Mouse (Mus musculus) heart, postnatal 0 days (tissue): ENCODE data around the gene Entpd5. TPM values are rescaled to one million over a fixed set of nuclear protein-coding genes. Genes with fewer than 3 reads are reported as not detected.
A peak's percentile ranks its signal among the peaks of the same experiment; 100 is the strongest.

ENCODE experiments used
- ATAC-seq: fragments of 200-750 bp; cut with Nextera tagmentation; 2 replicates; pipeline ENCODE4 v1.8.0; 2017; ENCODE audit warnings: low read depth, moderate number of reproducible peaks, moderate library complexity; ENCODE audit not compliant: insufficient read depth
- DNase-seq: peaks from one replicate; pipeline ENCODE4 v3.0.0-alpha.2; 2016; ENCODE audit warnings: low spot score
- H3K27ac ChIP-seq: fragments of 300-500 bp; sonication (generic); 2 replicates; pipeline ENCODE4 v1.5.1; 2014; ENCODE audit warnings: low read depth, mild to moderate bottlenecking
- H3K27me3 ChIP-seq: fragments of 300-500 bp; sonication (generic); 2 replicates; pipeline ENCODE4 v1.6.1; 2014; ENCODE audit warnings: low read length, mixed read lengths; ENCODE audit not compliant: control insufficient read depth, insufficient read depth
- H3K36me3 ChIP-seq: fragments of 300-500 bp; sonication (generic); replicated peaks from 2 replicates; pipeline ENCODE4 v1.6.1; 2014; ENCODE audit warnings: low read length, mixed read lengths; ENCODE audit not compliant: control insufficient read depth, insufficient read depth
- H3K4me1 ChIP-seq: fragments of 300-500 bp; sonication (generic); 2 replicates; pipeline ENCODE4 v1.6.1; 2014; ENCODE audit warnings: antibody characterized with exemption; ENCODE audit not compliant: control insufficient read depth, insufficient read depth
- H3K4me2 ChIP-seq: fragments of 300-500 bp; sonication (generic); 2 replicates; pipeline ENCODE4 v1.6.1; 2014; ENCODE audit warnings: low read depth, mild to moderate bottlenecking, low read length, moderate library complexity
- H3K4me3 ChIP-seq: fragments of 300-500 bp; sonication (generic); 2 replicates; pipeline ENCODE4 v1.5.1; 2014; ENCODE audit warnings: low read depth, low read length
- H3K9ac ChIP-seq: fragments of 300-500 bp; sonication (generic); replicated peaks from 2 replicates; pipeline ENCODE4 v1.6.1; 2014; ENCODE audit warnings: low read depth, low read length, mixed read lengths
- H3K9me3 ChIP-seq: fragments of 300-500 bp; sonication (generic); replicated peaks from 2 replicates; pipeline ENCODE4 v1.6.1; 2016; ENCODE audit warnings: low read length; ENCODE audit not compliant: control insufficient read depth
- CTCF ChIP-seq: IDR thresholded peaks from 2 replicates; pipeline ENCODE4 v1.5.1; 2016; ENCODE audit warnings: antibody characterized with exemption, control low read depth, low read depth
- EP300 ChIP-seq: IDR thresholded peaks from 2 replicates; pipeline ENCODE4 v1.6.1; 2016; ENCODE audit warnings: antibody characterized with exemption, low read depth
- WGBS: fragments of 180-500 bp; shearing (Covaris S2); extraction: QIAGEN DNeasy Blood & Tissue Kit; methylation state at CpG from one replicate; pipeline ENCODE4 v1.1.7; 2014; 5-methylcytosine and 5-hydroxymethylcytosine counted together
- polyA plus RNA-seq: library from polyadenylated mRNA; unstranded; fragments of >200 nt; fragmentation: Nextera tagmentation; extraction: Ambion mirVana; gene quantifications from 2 replicates; pipeline ENCODE4 v1.2.1, GENCODE M21; 2015
- total RNA-seq: library from RNA; depleted of rRNA; stranded (reverse); fragments of >200 nt; gene quantifications from 2 replicates; pipeline ENCODE4 v1.2.3, GENCODE M21; 2014; ENCODE audit warnings: low replicate concordance

Gene Entpd5
- total and polyA plus RNA-seq, 2 experiments from 2014 or later, result 37.5 to 59.8 TPM

DNA sequence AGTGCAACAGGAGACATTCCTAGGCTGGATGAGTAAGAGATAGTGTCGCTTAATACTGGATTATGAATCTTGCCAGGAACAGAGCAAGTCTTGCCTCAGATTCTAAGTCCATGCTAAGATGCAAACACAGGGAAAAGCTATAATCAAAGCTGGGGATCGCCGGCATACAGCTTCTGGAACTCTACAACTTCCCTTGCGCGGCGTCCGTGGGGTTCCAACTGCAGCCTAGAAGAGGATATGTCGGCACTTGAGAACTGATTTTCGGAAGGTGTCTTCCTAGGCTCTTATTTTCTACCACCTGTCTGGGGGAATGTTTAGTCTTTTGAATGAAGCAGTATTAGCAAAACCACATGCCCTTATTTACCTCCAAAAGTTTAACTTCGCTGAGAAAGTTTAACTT lies 41.1 kb upstream of the Entpd5 start:
- no peaks in the 10 kb centered on the region for H3K9me3 ChIP-seq
- H3K4me2 ChIP-seq, result peak overlapping the region; percentile 72
- TF ChIP-seq CTCF (no peak), EP300 (no peak)
- H3K27ac ChIP-seq, result peak overlapping the region; percentile 96
- peaks cover 21% of the 10 kb centered on the region for H3K4me1 ChIP-seq
- H3K27me3 ChIP-seq, result no peaks in the 10 kb centered on the region
- H3K9ac ChIP-seq, result peak overlapping the region; percentile 72
- DNase-seq, result no peak
- H3K4me3 ChIP-seq, result peak overlapping the region; percentile 65
- no peaks in the 10 kb centered on the region for H3K36me3 ChIP-seq
- no peak for ATAC-seq
- 48% methylated on average over 10 of the region's 10 CpGs for WGBS

GRCm38 (mm10) chr12:84448181-84448580 lies 39.4 kb upstream of the Entpd5 start:
- Histone ChIP-seq H3K9me3 (no peaks in the 10 kb centered on the region), H3K4me2 (no peak overlapping the region), H3K36me3 (no peaks in the 10 kb centered on the region), H3K4me3 (no peak overlapping the region), H3K4me1 (peaks cover 21% of the 10 kb centered on the region), H3K9ac (no peak overlapping the region), H3K27ac (no peak overlapping the region), H3K27me3 (no peaks in the 10 kb centered on the region)
- WGBS, result 74% methylated on average over 6 of the region's 6 CpGs
- TF ChIP-seq CTCF (no peak), EP300 (no peak)
- no peak for DNase-seq
- ATAC-seq, result no peak

DNA sequence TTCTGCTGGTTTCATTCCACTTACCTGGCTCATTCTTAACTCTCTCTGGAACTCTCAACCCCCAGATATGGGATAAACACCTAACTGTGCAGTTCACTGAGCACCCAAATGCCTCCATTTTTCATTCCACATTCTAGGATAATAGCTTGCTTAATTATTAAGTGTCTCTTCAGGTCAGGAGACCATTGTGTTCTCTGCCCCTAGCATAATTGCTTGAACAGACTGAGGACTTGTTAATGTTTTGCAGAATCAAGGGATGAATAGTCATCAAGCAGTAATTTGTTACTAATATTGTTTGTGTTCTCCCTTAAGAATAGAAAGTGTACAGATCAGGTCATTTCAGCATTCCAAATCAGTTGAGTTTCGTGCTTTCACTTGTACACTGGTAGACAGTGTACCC lies 38.6 kb upstream of the Entpd5 start:
- no peak overlapping the region for H3K4me3 ChIP-seq
- H3K9me3 ChIP-seq, result no peaks in the 10 kb centered on the region
- H3K36me3 ChIP-seq, result no peaks in the 10 kb centered on the region
- H3K9ac ChIP-seq, result no peak overlapping the region
- TF ChIP-seq EP300 (no peak), CTCF (no peak)
- DNase-seq (no peak), ATAC-seq (no peak)
- H3K27me3 ChIP-seq, result no peaks in the 10 kb centered on the region
- WGBS, result 76% methylated on average over 1 of the region's 1 CpGs
- no peak overlapping the region for H3K27ac ChIP-seq
- no peak overlapping the region for H3K4me2 ChIP-seq
- H3K4me1 ChIP-seq, result peaks cover 15% of the 10 kb centered on the region

DNA sequence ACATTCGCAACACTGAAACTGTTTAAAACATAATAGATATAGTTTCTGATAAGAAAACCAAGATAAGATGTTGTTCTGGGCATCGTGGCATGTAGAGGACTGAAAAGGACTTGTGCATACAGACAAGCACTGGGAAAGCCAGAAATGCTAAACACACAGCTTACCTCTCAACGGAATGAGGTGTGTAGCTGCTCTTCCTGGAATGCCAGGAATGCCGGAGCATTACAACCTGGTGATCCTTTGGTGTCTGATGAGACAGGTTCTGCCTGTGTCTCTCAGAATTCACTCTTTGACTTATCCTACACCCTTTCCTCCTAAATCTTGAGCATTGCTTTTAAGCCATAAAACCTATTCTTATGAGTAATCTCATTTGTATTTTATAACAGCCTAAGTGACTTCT lies 33.7 kb upstream of the Entpd5 start:
- H3K4me1 ChIP-seq, result peaks cover 4% of the 10 kb centered on the region; the same call in 1 of the 2 replicates
- H3K4me2 ChIP-seq, result no peak overlapping the region
- 68% methylated on average over 4 of the region's 4 CpGs for WGBS
- DNase-seq, result no peak
- ATAC-seq, result no peak
- H3K9ac ChIP-seq, result no peak overlapping the region
- no peaks in the 10 kb centered on the region for H3K9me3 ChIP-seq
- no peaks in the 10 kb centered on the region for H3K27me3 ChIP-seq
- H3K36me3 ChIP-seq, result peaks cover 24% of the 10 kb centered on the region
- no peak overlapping the region for H3K27ac ChIP-seq
- TF ChIP-seq CTCF (no peak), EP300 (no peak)
- no peak overlapping the region for H3K4me3 ChIP-seq

DNA sequence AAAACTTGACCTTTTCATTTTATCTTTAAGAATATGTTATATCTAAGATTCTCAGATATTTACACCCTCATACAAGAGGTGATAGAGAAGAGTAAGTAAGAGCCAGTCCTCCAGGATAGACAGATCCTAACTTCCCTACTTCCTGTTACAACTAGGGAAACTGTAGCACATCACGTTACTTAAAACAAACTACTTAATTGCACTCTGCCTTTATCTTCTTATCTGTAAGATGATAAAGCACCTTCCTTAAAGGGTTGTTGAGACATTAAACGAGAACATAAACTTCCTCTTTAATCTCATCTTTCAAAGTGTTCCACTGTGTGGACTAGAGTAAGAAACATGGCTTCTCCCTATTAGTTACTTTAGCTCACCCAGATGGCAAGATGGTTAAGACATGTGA lies 29.9 kb upstream of the Entpd5 start:
- no peak for TF ChIP-seq EP300
- no peak for TF ChIP-seq CTCF
- 52% methylated on average over 2 of the region's 2 CpGs for WGBS
- Histone ChIP-seq H3K4me3 (no peak overlapping the region), H3K36me3 (peaks cover 51% of the 10 kb centered on the region), H3K4me1 (peaks cover 4% of the 10 kb centered on the region; the same call in 1 of the 2 replicates), H3K9ac (no peak overlapping the region), H3K27me3 (no peaks in the 10 kb centered on the region), H3K9me3 (no peaks in the 10 kb centered on the region), H3K4me2 (no peak overlapping the region), H3K27ac (no peak overlapping the region)
- ATAC-seq (no peak), DNase-seq (no peak)

DNA sequence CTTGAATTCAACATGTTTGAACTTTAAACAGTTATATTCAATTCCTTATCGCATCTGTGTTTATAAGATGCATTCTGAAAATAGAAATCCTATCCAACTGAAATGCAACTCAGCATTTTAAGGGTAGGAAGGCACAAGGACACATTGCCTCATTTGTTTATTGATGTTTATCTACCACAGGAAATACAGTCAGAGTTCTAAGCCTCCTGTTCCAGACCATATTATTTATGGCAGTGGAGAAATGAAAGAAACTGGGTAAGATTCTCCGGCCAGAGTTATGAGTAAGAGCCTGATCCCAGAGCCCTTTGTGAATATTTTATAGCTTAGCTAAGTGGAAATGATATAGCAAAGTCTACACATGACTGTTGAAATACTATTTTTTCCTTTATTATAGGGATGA lies 21.0 kb upstream of the Entpd5 start:
- Histone ChIP-seq H3K4me2 (no peak overlapping the region), H3K27me3 (no peaks in the 10 kb centered on the region)
- WGBS, result 84% methylated on average over 2 of the region's 2 CpGs

More for the DNA sequence above, 21.0 kb upstream of the Entpd5 start:
- H3K4me3 ChIP-seq, result no peak overlapping the region
- H3K9ac ChIP-seq, result no peak overlapping the region
- H3K36me3 ChIP-seq, result peaks cover 32% of the 10 kb centered on the region
- H3K4me1 ChIP-seq, result no peaks in the 10 kb centered on the region
- TF ChIP-seq EP300 (no peak), CTCF (no peak)
- ATAC-seq, result no peak
- no peak overlapping the region for H3K27ac ChIP-seq
- no peak for DNase-seq
- H3K9me3 ChIP-seq, result no peaks in the 10 kb centered on the region
